Mouse (Mus musculus) urinary bladder, adult 2 months (tissue): ENCODE measurements around the gene Acot10. TPM values are rescaled to one million over a fixed set of nuclear protein-coding genes. Genes with fewer than 3 reads are reported as not detected.
"Not testable (repeated sequence)": the region's sequence is repeated elsewhere in the genome, so short reads cannot be mapped to it uniquely, and the experiment has no call there.

Source experiments
- DNase-seq: peaks from one replicate; pipeline ENCODE4 v3.0.0; 2022; ENCODE audit warnings: low spot score
- polyA plus RNA-seq: library from polyadenylated mRNA; depleted of rRNA; stranded (reverse); fragments of >200 nt; gene quantifications from 2 replicates; pipeline ENCODE4 v1.2.3, GENCODE M21; 2012; rRNA removed

Gene Acot10
- polyA plus RNA-seq, result 0.15 and 0.17 TPM in 2 replicates

DNA sequence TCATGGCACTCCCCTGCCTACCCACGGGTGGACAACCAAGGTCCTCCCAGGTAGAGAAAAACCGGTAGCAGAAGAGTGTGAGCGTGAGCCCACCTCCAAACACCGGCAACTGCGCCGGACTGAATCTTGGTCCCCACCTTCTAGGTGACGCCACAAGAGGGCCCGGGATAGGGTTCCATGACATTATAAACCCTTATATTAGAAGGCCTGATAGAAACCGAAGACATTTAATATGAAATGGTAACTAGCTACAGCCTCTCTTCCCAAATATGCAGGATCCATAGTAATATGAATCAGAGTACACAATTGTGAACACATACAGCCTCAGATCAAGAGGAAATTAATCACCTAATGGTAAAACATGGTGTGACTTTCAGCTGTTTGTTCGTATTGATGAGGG, at the start of gene Acot10:
TSS of gene Acot10 (minus strand) at position 101 of the 400 bp plus-strand sequence.
- DNase-seq, result no peak

DNA sequence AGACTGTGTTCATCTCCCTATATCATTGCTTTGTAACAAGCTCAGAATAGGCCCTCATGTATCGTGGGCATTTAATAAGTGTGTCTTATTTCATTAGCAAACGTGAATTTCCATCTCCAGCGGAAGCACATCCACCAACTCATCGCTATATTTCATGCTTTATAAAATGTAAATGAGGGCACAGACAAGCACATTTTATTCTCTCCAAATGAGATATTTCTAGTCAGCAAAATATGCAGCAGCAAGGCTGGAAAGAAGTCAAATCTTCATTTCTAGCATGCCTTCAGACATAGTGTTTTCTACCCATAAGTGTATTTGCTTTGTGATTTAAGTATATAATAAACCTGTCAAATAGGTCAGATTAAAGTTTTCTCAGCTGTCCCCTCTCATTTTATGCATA, 45.3 kb upstream of the Acot10 start:
- DNase-seq, result no peak

GRCm38 (mm10) chr15:20696229-20696628, 29.7 kb upstream of the Acot10 start:
- DNase-seq, result no peak

DNA sequence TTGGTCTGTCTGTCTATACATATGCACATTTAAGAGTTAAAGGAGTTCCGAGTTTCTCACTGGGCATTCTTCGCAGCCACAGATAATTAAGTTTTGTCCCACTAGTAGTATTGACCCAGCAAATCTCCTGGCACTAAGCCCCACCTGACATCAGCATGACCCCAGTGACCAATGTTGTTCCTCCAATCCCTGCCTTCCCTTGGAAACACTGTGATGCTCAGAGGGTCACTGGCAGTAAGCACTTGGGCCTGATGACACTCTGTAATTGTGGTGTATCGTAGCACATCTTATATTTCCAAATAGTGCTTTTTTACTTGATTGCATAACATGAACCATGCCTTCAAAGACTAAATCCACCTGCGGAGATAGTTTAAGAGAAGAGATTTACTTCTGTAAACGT, 17.6 kb upstream of the Acot10 start:
- DNase-seq, result no peak

GRCm38 (mm10) chr15:20682719-20683118, 16.2 kb upstream of the Acot10 start:
- no peak for DNase-seq

GRCm38 (mm10) chr15:20669507-20669906, 3.0 kb upstream of the Acot10 start:
- DNase-seq, result not testable (repeated sequence)

GRCm38 (mm10) chr15:20667989-20668388, 1.4 kb upstream of the Acot10 start:
- DNase-seq, result no peak

- DNase-seq, result no peak
Observed at GRCm38 (mm10) chr15:20667350-20667749, 800 bp upstream of the Acot10 start.

- no peak for DNase-seq
Observed at GRCm38 (mm10) chr15:20660221-20660620, 6.3 kb downstream of the Acot10 start.

GRCm38 (mm10) chr15:20642905-20643414, 23.6 kb downstream of the Acot10 start:
- no peak for DNase-seq

GRCm38 (mm10) chr15:20639155-20639554, 27.4 kb downstream of the Acot10 start:
- DNase-seq, result no peak

- DNase-seq, result no peak
Observed at GRCm38 (mm10) chr15:20634593-20634992, 32.0 kb downstream of the Acot10 start.

Other genes with a start within 250 kb of the Acot10 start
- 0.01 TPM in 2 replicates for gene Cdh12, start 217.5 kb downstream of the Acot10 start, polyA plus RNA-seq